In the genomic region with DNA sequence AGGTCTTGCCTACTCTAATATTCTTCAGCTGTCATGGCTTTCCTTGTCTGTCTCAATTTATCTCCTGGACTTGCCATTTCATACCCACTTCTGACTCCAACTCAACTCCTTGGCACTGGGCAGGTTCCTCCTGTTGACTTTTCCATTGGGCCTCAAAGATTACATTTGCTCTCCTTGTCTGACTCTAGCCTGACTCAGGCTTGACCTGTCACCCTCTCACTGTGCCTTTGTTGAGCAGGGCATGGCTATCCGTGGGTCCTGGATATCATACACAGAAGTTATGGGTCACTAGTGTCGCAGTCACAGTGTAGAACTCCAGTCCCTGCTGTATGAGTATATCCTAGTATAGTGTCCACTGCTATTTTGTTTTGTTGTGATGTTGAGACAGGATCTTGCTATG, we compare ENCODE assay signal across 36 mouse cellular contexts.
"Had no signal": no experiment of that assay in that cellular context is flagged by ENCODE, and none has a peak within 500 bp of the region (broad histone marks: within the 10 kb centered on the region; RNA-seq: fewer than 3 reads in every experiment).

No protein-coding gene starts in this region.

- H3K27ac ChIP-seq: heart, embryonic 10.5 days; heart, embryonic 13.5 days; heart, embryonic 15.5 days; hindbrain, embryonic 10.5 days; hindbrain, embryonic 12.5 days; hindbrain, embryonic 13.5 days; hindbrain, embryonic 14.5 days; hindbrain, embryonic 15.5 days; hindbrain, postnatal 0 days; intestine, embryonic 15.5 days; kidney, embryonic 15.5 days; kidney, postnatal 0 days; layer of hippocampus, adult 2 months; left cerebral cortex, adult 2 months had no signal

- ATAC-seq: hindbrain, embryonic 16.5 days; hindbrain, postnatal 0 days; inflammation-experienced regulatory T-cells, adult 6 months; intestine, embryonic 15.5 days; intestine, embryonic 16.5 days; intestine, postnatal 0 days had no signal

- H3K9me3 ChIP-seq: heart, embryonic 10.5 days; heart, embryonic 12.5 days; heart, embryonic 13.5 days; heart, embryonic 15.5 days; hindbrain, embryonic 10.5 days; hindbrain, embryonic 12.5 days; hindbrain, embryonic 13.5 days; hindbrain, embryonic 15.5 days; intestine, embryonic 15.5 days; kidney, embryonic 15.5 days had no signal

- H3K4me1 ChIP-seq: heart, embryonic 12.5 days; heart, embryonic 13.5 days; heart, embryonic 15.5 days; hindbrain, embryonic 10.5 days; hindbrain, embryonic 12.5 days; intestine, embryonic 15.5 days; kidney, embryonic 15.5 days had no signal

- H3K27me3 ChIP-seq: heart, embryonic 12.5 days; heart, embryonic 13.5 days; heart, embryonic 15.5 days; hindbrain, embryonic 12.5 days; hindbrain, embryonic 13.5 days; hindbrain, embryonic 15.5 days; intestine, embryonic 15.5 days; kidney, embryonic 15.5 days had no signal

- H3K9ac ChIP-seq: heart, embryonic 12.5 days; heart, embryonic 13.5 days; heart, embryonic 15.5 days; hindbrain, embryonic 12.5 days; hindbrain, embryonic 13.5 days; hindbrain, embryonic 14.5 days; hindbrain, embryonic 15.5 days; intestine, embryonic 15.5 days; kidney, embryonic 15.5 days had no signal

- H3K36me3 ChIP-seq: heart, embryonic 10.5 days; heart, embryonic 12.5 days; heart, embryonic 13.5 days; heart, embryonic 15.5 days; hindbrain, embryonic 10.5 days; hindbrain, embryonic 12.5 days; hindbrain, embryonic 13.5 days; hindbrain, embryonic 15.5 days; intestine, embryonic 15.5 days; kidney, embryonic 15.5 days had no signal

- H3K4me3 ChIP-seq: heart, embryonic 10.5 days; heart, embryonic 12.5 days; heart, embryonic 13.5 days; heart, embryonic 15.5 days; hindbrain, embryonic 10.5 days; hindbrain, embryonic 12.5 days; hindbrain, embryonic 13.5 days; hindbrain, embryonic 15.5 days; intestine, embryonic 15.5 days; kidney, embryonic 15.5 days; layer of hippocampus, adult 2 months; left cerebral cortex, adult 2 months had no signal

- DNase-seq: heart, postnatal 10 days; heart, postnatal 14 days; heart, postnatal 36 days; heart, postnatal 4 days; kidney, adult 11 months; kidney, adult 18-20 months; kidney, adult 2 months; kidney, adult 8-10 months; kidney, adult 9 months; kidney, postnatal 10 days; kidney, postnatal 14 days; kidney, postnatal 25 days; kidney, postnatal 36 days; kidney, postnatal 4 days; layer of hippocampus, adult 9-11 months; layer of hippocampus, postnatal 36 days had no signal

- H3K4me2 ChIP-seq: heart, embryonic 11.5 days; heart, embryonic 12.5 days; heart, embryonic 13.5 days; heart, embryonic 15.5 days; hindbrain, embryonic 12.5 days; hindbrain, embryonic 13.5 days; hindbrain, embryonic 14.5 days; hindbrain, embryonic 15.5 days; intestine, embryonic 15.5 days; kidney, embryonic 15.5 days had no signal
